Mouse (Mus musculus) MEL (cell line): ENCODE results near the gene Hoxd13. TPM values are rescaled to one million over a fixed set of nuclear protein-coding genes. Genes with fewer than 3 reads are reported as not detected.

Source experiments
- DNase-seq: peaks from one replicate; pipeline ENCODE4 v3.0.0; 2011; ENCODE audit warnings: low read depth, low spot score
- H3K27ac ChIP-seq: 2 replicates; pipeline ENCODE4 v1.5.1; 2012; ENCODE audit warnings: low read depth, mild to moderate bottlenecking, control low read depth, low read length, moderate library complexity; ENCODE audit not compliant: control insufficient read depth
- H3K27me3 ChIP-seq, 2 experiments: fragments of 150-350 bp in 1 of 2; sonication (generic) in 1 of 2; 2 replicates each; pipeline ENCODE4 v1.6.1; 2012; ENCODE audit warnings: low read length in 2 of 2, mild to moderate bottlenecking in 2 of 2, improper control_type of control experiment in 1 of 2, moderate library complexity in 1 of 2; ENCODE audit not compliant: insufficient read depth in 2 of 2, control insufficient read depth in 1 of 2
- H3K36me3 ChIP-seq, 2 experiments: 2 replicates each; pipeline ENCODE4 v1.6.1; 2012 to 2014; ENCODE audit warnings: low read length in 2 of 2, improper control_type of control experiment in 1 of 2, inconsistent platforms in 1 of 2, mild to moderate bottlenecking in 1 of 2; ENCODE audit not compliant: insufficient read depth in 2 of 2, control insufficient read depth in 1 of 2
- H3K4me1 ChIP-seq, 2 experiments: fragments of 150-350 bp in 1 of 2; sonication (generic) in 1 of 2; 2 replicates each; pipeline ENCODE4 v1.6.1; 2012; ENCODE audit warnings: low read length in 2 of 2, improper control_type of control experiment in 1 of 2, mild to moderate bottlenecking in 1 of 2; ENCODE audit not compliant: insufficient read depth in 2 of 2, control insufficient read depth in 1 of 2
- H3K4me3 ChIP-seq, 2 experiments: fragments of 150-350 bp in 1 of 2; sonication (generic) in 1 of 2; 2 replicates each; pipeline ENCODE4 v1.5.1; 2012; ENCODE audit warnings: low read depth in 2 of 2, low read length in 2 of 2, mild to moderate bottlenecking in 2 of 2, moderate library complexity in 2 of 2, control low read depth in 1 of 2, improper control_type of control experiment in 1 of 2; ENCODE audit not compliant: control insufficient read depth in 1 of 2, insufficient read depth in 1 of 2
- H3K79me2 ChIP-seq: 2 replicates; pipeline ENCODE4 v1.6.1; 2012; ENCODE audit warnings: mild to moderate bottlenecking, low read length, moderate library complexity; ENCODE audit not compliant: control insufficient read depth, poor library complexity, insufficient read depth
- H3K9ac ChIP-seq: 2 replicates; pipeline ENCODE4 v1.6.1; 2012; ENCODE audit warnings: low read depth, mild to moderate bottlenecking, control low read depth, low read length, moderate library complexity; ENCODE audit not compliant: control insufficient read depth, poor library complexity, severe bottlenecking
- H3K9me3 ChIP-seq: fragments of 150-350 bp; sonication (generic); replicated peaks from 2 replicates; pipeline ENCODE4 v1.6.1; 2012; ENCODE audit warnings: mild to moderate bottlenecking, low read length, improper control_type of control experiment, moderate library complexity; ENCODE audit not compliant: insufficient read depth
- CTCF ChIP-seq, 3 experiments: IDR thresholded peaks in 2 of 3; conservative IDR thresholded peaks in 1 of 3; 2 replicates each; pipeline ENCODE4 v1.5.1; 2011 to 2012; ENCODE audit warnings: low read length in 3 of 3, low read depth in 2 of 3, mild to moderate bottlenecking in 2 of 3, improper control_type of control experiment in 1 of 3, inconsistent platforms in 1 of 3, mixed read lengths in 1 of 3, moderate library complexity in 1 of 3; ENCODE audit not compliant: control insufficient read depth in 1 of 3, insufficient read depth in 1 of 3, poor library complexity in 1 of 3, severe bottlenecking in 1 of 3
- ETS1 ChIP-seq: IDR thresholded peaks from 2 replicates; pipeline ENCODE4 v1.6.1; 2012; ENCODE audit warnings: low read depth, mild to moderate bottlenecking, inconsistent platforms, low read length, improper control_type of control experiment, moderate library complexity
- GATA1 ChIP-seq: IDR thresholded peaks from 2 replicates; pipeline ENCODE4 v1.6.1; 2011; ENCODE audit warnings: low read depth, low read length, improper control_type of control experiment
- HCFC1 ChIP-seq: IDR thresholded peaks from 2 replicates; pipeline ENCODE4 v1.6.1; 2012; ENCODE audit warnings: low read depth, mild to moderate bottlenecking, inconsistent platforms, low read length, improper control_type of control experiment, moderate library complexity
- KAT2A ChIP-seq: conservative IDR thresholded peaks from 2 replicates; pipeline ENCODE4 v1.6.1; 2012; ENCODE audit warnings: low read depth, low read length, improper control_type of control experiment, inconsistent platforms
- MAFK ChIP-seq: IDR thresholded peaks from 2 replicates; pipeline ENCODE4 v1.6.1; 2011; ENCODE audit warnings: low read depth, mild to moderate bottlenecking, low read length, improper control_type of control experiment, borderline replicate concordance
- MAZ ChIP-seq: IDR thresholded peaks from 2 replicates; pipeline ENCODE4 v1.6.1; 2012; ENCODE audit warnings: low read depth, mild to moderate bottlenecking, inconsistent platforms, low read length, improper control_type of control experiment
- MEF2A ChIP-seq: IDR thresholded peaks from 2 replicates; pipeline ENCODE4 v1.6.1; 2014; ENCODE audit warnings: low read depth, mild to moderate bottlenecking, inconsistent platforms, low read length, improper control_type of control experiment; ENCODE audit not compliant: poor library complexity, insufficient replicate concordance, severe bottlenecking; ENCODE audit errors: extremely low read depth
- MXI1 ChIP-seq: IDR thresholded peaks from 2 replicates; pipeline ENCODE4 v1.6.1; 2011; ENCODE audit warnings: mild to moderate bottlenecking, low read depth, low read length, improper control_type of control experiment
- MYC ChIP-seq: IDR thresholded peaks from 2 replicates; pipeline ENCODE4 v1.6.1; 2011; ENCODE audit warnings: low read depth, mild to moderate bottlenecking, low read length, improper control_type of control experiment, moderate library complexity
- POLR2A ChIP-seq, 2 experiments: IDR thresholded peaks; 2 replicates each; pipeline ENCODE4 v1.6.1; 2011 to 2012; ENCODE audit warnings: low read length in 2 of 2, mild to moderate bottlenecking in 2 of 2, control low read depth in 1 of 2, improper control_type of control experiment in 1 of 2, low read depth in 1 of 2, moderate library complexity in 1 of 2; ENCODE audit not compliant: control insufficient read depth in 1 of 2, insufficient read depth in 1 of 2, poor library complexity in 1 of 2
- POLR2AphosphoS2 ChIP-seq: IDR thresholded peaks from 2 replicates; pipeline ENCODE4 v1.6.1; 2011; ENCODE audit warnings: low read length, improper control_type of control experiment
- RAD21 ChIP-seq: IDR thresholded peaks from 2 replicates; pipeline ENCODE4 v1.6.1; 2011; ENCODE audit warnings: mild to moderate bottlenecking, low read depth, low read length, improper control_type of control experiment
- SIN3A ChIP-seq: IDR thresholded peaks from 2 replicates; pipeline ENCODE4 v1.6.1; 2012; ENCODE audit warnings: low read length, improper control_type of control experiment, inconsistent platforms
- TAL1 ChIP-seq: IDR thresholded peaks from 2 replicates; pipeline ENCODE4 v1.6.1; 2012; ENCODE audit warnings: mild to moderate bottlenecking, inconsistent platforms, low read length, moderate library complexity, mixed read lengths
- TCF12 ChIP-seq: IDR thresholded peaks from 2 replicates; pipeline ENCODE4 v1.6.1; 2014; ENCODE audit warnings: low read depth, mild to moderate bottlenecking, inconsistent platforms, low read length, improper control_type of control experiment, moderate library complexity
- USF1 ChIP-seq: IDR thresholded peaks from 2 replicates; pipeline ENCODE4 v1.6.1; 2014; ENCODE audit warnings: low read depth, mild to moderate bottlenecking, inconsistent platforms, low read length, improper control_type of control experiment, moderate library complexity
- USF2 ChIP-seq, 2 experiments: IDR thresholded peaks; 2 replicates each; pipeline ENCODE4 v1.6.1; 2011 to 2012; ENCODE audit warnings: improper control_type of control experiment in 2 of 2, low read length in 2 of 2, borderline replicate concordance in 1 of 2, inconsistent platforms in 1 of 2, low read depth in 1 of 2, mild to moderate bottlenecking in 1 of 2; ENCODE audit not compliant: insufficient read depth in 1 of 2
- ZC3H11A ChIP-seq: IDR thresholded peaks from 2 replicates; pipeline ENCODE4 v1.6.1; 2012; ENCODE audit warnings: low read depth, mild to moderate bottlenecking, inconsistent platforms, low read length, improper control_type of control experiment
- ZMIZ1 ChIP-seq: IDR thresholded peaks from 2 replicates; pipeline ENCODE4 v1.6.1; 2012; ENCODE audit warnings: low read depth, mild to moderate bottlenecking, inconsistent platforms, low read length, improper control_type of control experiment, moderate library complexity
- ZNF384 ChIP-seq: IDR thresholded peaks from 2 replicates; pipeline ENCODE4 v1.6.1; 2012; ENCODE audit warnings: low read depth, mild to moderate bottlenecking, inconsistent platforms, low read length, improper control_type of control experiment
- polyA plus RNA-seq, 2 experiments: library from polyadenylated mRNA; stranded (reverse) in 1 of 2; unstranded in 1 of 2; fragments of >175 nt in 1 of 2; fragments of >200 nt in 1 of 2; gene quantifications; 2 replicates each; pipeline versions ENCODE4 v1.2.1 to v1.2.4; 2012; ENCODE audit warnings: low replicate concordance in 2 of 2, low read depth in 1 of 2; ENCODE audit not compliant: insufficient read length in 2 of 2, insufficient read depth in 1 of 2, missing spikeins in 1 of 2
- total RNA-seq: library from RNA; depleted of rRNA; stranded (reverse); fragments of 300-350 nt; gene quantifications from 2 replicates; pipeline ENCODE4 v1.2.3, GENCODE M21; 2012

Gene Hoxd13
- total and polyA plus RNA-seq, 3 experiments: not detected

DNA sequence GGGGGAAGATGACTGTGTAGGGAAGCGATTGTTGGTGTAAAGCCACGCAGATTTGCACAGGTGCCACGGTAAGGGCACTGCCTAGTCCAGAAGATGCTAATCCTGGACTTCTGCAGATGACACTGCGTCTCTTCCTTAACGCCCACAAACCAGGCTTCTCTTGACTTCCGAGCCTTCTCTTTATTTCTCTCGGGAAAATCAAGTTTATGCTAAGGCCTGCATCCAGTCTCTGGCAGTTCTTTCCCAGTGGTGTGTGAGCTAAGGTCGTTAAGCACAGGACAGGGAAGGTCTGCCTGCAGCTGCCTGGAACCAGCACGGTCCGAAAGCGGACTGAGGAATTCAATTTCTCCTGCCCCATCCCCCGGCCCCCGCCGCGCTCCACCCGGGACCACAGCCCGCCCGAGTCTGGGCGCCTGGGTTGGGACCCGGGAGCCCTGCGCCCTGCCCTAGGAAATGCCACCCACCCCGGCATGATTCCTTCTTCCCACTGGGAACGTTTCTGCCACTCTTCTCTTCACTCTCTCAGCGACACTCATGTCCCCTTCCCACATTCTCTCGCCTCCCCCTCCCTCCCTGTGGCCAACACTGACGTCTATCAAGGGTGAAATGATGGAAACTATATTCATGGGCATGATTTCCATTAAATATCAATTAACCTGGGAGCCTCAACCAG lies 35.7 kb downstream of the Hoxd13 start:
- no peaks in the 10 kb centered on the region for H3K9me3 ChIP-seq
- TF ChIP-seq RAD21 (no peak), USF1 (no peak)
- H3K4me1 ChIP-seq: no peaks in the 10 kb centered on the region; a peak in 2 of 4 replicates
- H3K79me2 ChIP-seq: peaks cover 6% of the 10 kb centered on the region; the same call in 1 of the 2 replicates
- H3K36me3 ChIP-seq: peaks cover 0 to 2% of the 10 kb centered on the region in 2 experiments; a peak in 1 of 4 replicates
- no peak overlapping the region for H3K9ac ChIP-seq
- DNase-seq: no peak
- H3K4me3 ChIP-seq: no peak overlapping the region
- H3K27me3 ChIP-seq: no peaks in the 10 kb centered on the region
- H3K27ac ChIP-seq: no peak overlapping the region

- Histone ChIP-seq H3K9ac (peak within 1 kb of the TSS; percentile 84), H3K27me3 (no peaks in the 10 kb centered on the region), H3K4me1 (no peaks in the 10 kb centered on the region; a peak in 2 of 4 replicates), H3K4me3 (peak within 1 kb of the TSS; percentile 58 to 66; a peak in 3 of 4 replicates), H3K36me3 (peaks cover 0 to 2% of the 10 kb centered on the region in 2 experiments; a peak in 1 of 4 replicates), H3K9me3 (no peaks in the 10 kb centered on the region), H3K27ac (peak within 1 kb of the TSS; percentile 48), H3K79me2 (peaks cover 6% of the 10 kb centered on the region; the same call in 1 of the 2 replicates)
- peak; percentile 81 for DNase-seq
- peak; percentile 66 for TF ChIP-seq KAT2A
- TF ChIP-seq SIN3A: 0 out of 2 replicates have a peak, but pooled peaks have one; percentile 22
- TF ChIP-seq MEF2A: no peak
- TF ChIP-seq HCFC1: peak; percentile 59
- no peak for TF ChIP-seq TAL1
- TF ChIP-seq MAFK: no peak
- no peak for TF ChIP-seq POLR2AphosphoS2
- TF ChIP-seq MYC: no peak
- peak in 1 of 2 experiments; percentile 40; a peak in 3 of 4 replicates for TF ChIP-seq POLR2A (IDR thresholded peaks at IDR 0.05; ENCODE audit: control insufficient read depth in 1 of 2, insufficient read depth in 1 of 2, low read depth in 1 of 2, low read length in 2 of 2, poor library complexity in 1 of 2)
- peak; percentile 80; the same call in 1 of the 2 replicates for TF ChIP-seq MAZ
- TF ChIP-seq ZC3H11A: no peak
- TF ChIP-seq MXI1: no peak
- peak; percentile 20; the same call in 1 of the 2 replicates for TF ChIP-seq GATA1
- no peak for TF ChIP-seq USF1
- no peak for TF ChIP-seq ZMIZ1
- no peak for TF ChIP-seq USF2 (IDR thresholded peaks at IDR 0.05; ENCODE audit: borderline replicate concordance in 1 of 2, insufficient read depth in 1 of 2, low read depth in 1 of 2, low read length in 2 of 2)
- peak; percentile 22; the same call in 1 of the 2 replicates for TF ChIP-seq TCF12
- TF ChIP-seq ZNF384: peak; percentile 54; the same call in 1 of the 2 replicates
- peak; percentile 29; the same call in 1 of the 2 replicates for TF ChIP-seq ETS1
- TF ChIP-seq CTCF (IDR thresholded peaks at IDR 0.05 in 2 of 3, conservative IDR thresholded peaks at IDR 0.05 in 1 of 3; ENCODE audit: control insufficient read depth in 1 of 3, insufficient read depth in 1 of 3, low read depth in 2 of 3, low read length in 3 of 3, poor library complexity in 1 of 3, severe bottlenecking in 1 of 3): no peak
Measured at GRCm38 (mm10) chr2:74704393-74704998, 36.4 kb downstream of the Hoxd13 start, which contains the start of gene Hoxd8. Gene Hoxd8, plus strand, starts transcription at chr2:74704615.
